Mouse (Mus musculus) hindbrain, embryonic 13.5 days (tissue): Measurements from ENCODE around the gene Srebf2. TPM values are rescaled to one million over a fixed set of nuclear protein-coding genes. Genes with fewer than 3 reads are reported as not detected.

Source experiments
- ATAC-seq: fragments of 200-750 bp; cut with Nextera tagmentation; 2 replicates; pipeline ENCODE4 v1.8.0; 2017; ENCODE audit warnings: moderate TSS enrichment; ENCODE audit not compliant: low FRiP score
- H3K27ac ChIP-seq: fragments of 300-500 bp; sonication (generic); 2 replicates; pipeline ENCODE4 v1.5.1; 2015; ENCODE audit warnings: inconsistent platforms, mild to moderate bottlenecking, moderate library complexity
- H3K27me3 ChIP-seq: fragments of 300-500 bp; sonication (generic); 2 replicates; pipeline ENCODE4 v1.6.1; 2015; ENCODE audit warnings: mild to moderate bottlenecking, inconsistent platforms
- H3K36me3 ChIP-seq: fragments of 300-500 bp; sonication (generic); 2 replicates; pipeline ENCODE4 v1.6.1; 2015; ENCODE audit warnings: mild to moderate bottlenecking, inconsistent platforms
- H3K4me1 ChIP-seq: fragments of 300-500 bp; sonication (generic); replicated peaks from 2 replicates; pipeline ENCODE4 v1.6.1; 2015; ENCODE audit warnings: inconsistent platforms
- H3K4me2 ChIP-seq: fragments of 300-500 bp; sonication (generic); 2 replicates; pipeline ENCODE4 v1.6.1; 2015; ENCODE audit warnings: inconsistent platforms, mild to moderate bottlenecking, moderate library complexity
- H3K4me3 ChIP-seq: fragments of 300-500 bp; sonication (generic); 2 replicates; pipeline ENCODE4 v1.5.1; 2015; ENCODE audit warnings: mild to moderate bottlenecking, inconsistent platforms
- H3K9ac ChIP-seq: fragments of 300-500 bp; sonication (generic); 2 replicates; pipeline ENCODE4 v1.6.1; 2015; ENCODE audit warnings: mild to moderate bottlenecking, inconsistent platforms
- H3K9me3 ChIP-seq: fragments of 300-500 bp; sonication (generic); 2 replicates; pipeline ENCODE4 v1.6.1; 2016; ENCODE audit warnings: inconsistent platforms
- WGBS: fragments of 180-500 bp; shearing (Covaris S2); methylation state at CpG from one replicate; pipeline ENCODE4 v1.1.7; 2015; 5-methylcytosine and 5-hydroxymethylcytosine counted together
- polyA plus RNA-seq: library from polyadenylated mRNA; unstranded; fragments of >200 nt; fragmentation: Nextera tagmentation; extraction: Ambion mirVana; gene quantifications from 2 replicates; pipeline ENCODE4 v1.2.1, GENCODE M21; 2015

Srebf2 gene
- polyA plus RNA-seq, 1 experiment from 2014 or later = 179 TPM

GRCm38 (mm10) chr15:82213222-82213621, 66.2 kb downstream of the Srebf2 start:
- ATAC-seq = no peak
- Histone ChIP-seq H3K27me3 (peaks cover 91% of the 10 kb centered on the region), H3K9ac (no peak overlapping the region), H3K4me1 (peaks cover 45% of the 10 kb centered on the region), H3K4me2 (no peak overlapping the region; the same call in 1 of the 2 replicates), H3K27ac (no peak overlapping the region), H3K9me3 (no peaks in the 10 kb centered on the region), H3K36me3 (no peaks in the 10 kb centered on the region), H3K4me3 (no peak overlapping the region)
- 15% methylated on average over 4 of the region's 4 CpGs for WGBS

GRCm38 (mm10) chr15:82215332-82216046, 68.5 kb downstream of the Srebf2 start:
- H3K27me3 ChIP-seq = peaks cover 70% of the 10 kb centered on the region
- WGBS = 31% methylated on average over 11 of the region's 11 CpGs
- H3K4me3 ChIP-seq = no peak overlapping the region
- no peak overlapping the region for H3K9ac ChIP-seq
- H3K4me2 ChIP-seq = no peak overlapping the region
- peaks cover 43% of the 10 kb centered on the region for H3K4me1 ChIP-seq
- H3K27ac ChIP-seq = no peak overlapping the region
- H3K36me3 ChIP-seq = no peaks in the 10 kb centered on the region
- H3K9me3 ChIP-seq = no peaks in the 10 kb centered on the region
- ATAC-seq = no peak

- Histone ChIP-seq H3K4me2 (no peak overlapping the region), H3K27me3 (peaks cover 69% of the 10 kb centered on the region), H3K9me3 (no peaks in the 10 kb centered on the region), H3K36me3 (no peaks in the 10 kb centered on the region), H3K9ac (no peak overlapping the region), H3K4me1 (peaks cover 50% of the 10 kb centered on the region), H3K4me3 (no peak overlapping the region), H3K27ac (no peak overlapping the region)
- 41% methylated on average over 20 of the region's 20 CpGs for WGBS
- no peak for ATAC-seq
These were observed 69.3 kb downstream of the Srebf2 start for GRCm38 (mm10) chr15:82216142-82216827.

GRCm38 (mm10) chr15:82217039-82217438, 70.1 kb downstream of the Srebf2 start:
- no peak overlapping the region for H3K27ac ChIP-seq
- WGBS = 17% methylated on average over 7 of the region's 7 CpGs
- no peaks in the 10 kb centered on the region for H3K36me3 ChIP-seq
- H3K27me3 ChIP-seq = peaks cover 61% of the 10 kb centered on the region
- H3K9me3 ChIP-seq = no peaks in the 10 kb centered on the region
- H3K4me1 ChIP-seq = peaks cover 44% of the 10 kb centered on the region
- ATAC-seq = no peak
- no peak overlapping the region for H3K4me3 ChIP-seq
- no peak overlapping the region for H3K4me2 ChIP-seq
- H3K9ac ChIP-seq = no peak overlapping the region

GRCm38 (mm10) chr15:82217980-82218379, 71.0 kb downstream of the Srebf2 start:
- ATAC-seq = no peak
- Histone ChIP-seq H3K4me3 (no peak overlapping the region), H3K36me3 (no peaks in the 10 kb centered on the region), H3K9me3 (no peaks in the 10 kb centered on the region), H3K27me3 (peaks cover 56% of the 10 kb centered on the region), H3K4me2 (no peak overlapping the region), H3K27ac (no peak overlapping the region), H3K4me1 (peaks cover 35% of the 10 kb centered on the region), H3K9ac (no peak overlapping the region)
- WGBS = 31% methylated on average over 9 of the region's 9 CpGs

GRCm38 (mm10) chr15:82218778-82219666, 72.0 kb downstream of the Srebf2 start:
- no peak overlapping the region for H3K9ac ChIP-seq
- no peak overlapping the region for H3K4me3 ChIP-seq
- no peaks in the 10 kb centered on the region for H3K9me3 ChIP-seq
- H3K4me1 ChIP-seq = peaks cover 38% of the 10 kb centered on the region
- no peak overlapping the region for H3K27ac ChIP-seq
- 80% methylated on average over 26 of the region's 26 CpGs for WGBS
- no peak for ATAC-seq
- H3K4me2 ChIP-seq = no peak overlapping the region
- peaks cover 51% of the 10 kb centered on the region for H3K27me3 ChIP-seq
- no peaks in the 10 kb centered on the region for H3K36me3 ChIP-seq

GRCm38 (mm10) chr15:82220003-82220675, 73.2 kb downstream of the Srebf2 start:
- WGBS = 58% methylated on average over 11 of the region's 12 CpGs
- Histone ChIP-seq H3K9me3 (no peaks in the 10 kb centered on the region), H3K27me3 (peaks cover 53% of the 10 kb centered on the region), H3K4me3 (no peak overlapping the region), H3K4me1 (peaks cover 48% of the 10 kb centered on the region), H3K36me3 (no peaks in the 10 kb centered on the region), H3K9ac (no peak overlapping the region), H3K27ac (no peak overlapping the region), H3K4me2 (no peak overlapping the region)
- ATAC-seq = no peak

- no peak overlapping the region for H3K27ac ChIP-seq
- no peaks in the 10 kb centered on the region for H3K9me3 ChIP-seq
- H3K9ac ChIP-seq = peak overlapping the region; percentile 24; the same call in 1 of the 2 replicates
- no peak for ATAC-seq
- no peaks in the 10 kb centered on the region for H3K36me3 ChIP-seq
- no peak overlapping the region for H3K4me2 ChIP-seq
- H3K4me1 ChIP-seq = peaks cover 38% of the 10 kb centered on the region
- H3K27me3 ChIP-seq = peaks cover 51% of the 10 kb centered on the region
- H3K4me3 ChIP-seq = no peak overlapping the region
- WGBS = 69% methylated on average over 14 of the region's 14 CpGs
These were observed 74.3 kb downstream of the Srebf2 start for GRCm38 (mm10) chr15:82221104-82221860.

GRCm38 (mm10) chr15:82223251-82223650, 76.3 kb downstream of the Srebf2 start:
- WGBS = 66% methylated on average over 7 of the region's 7 CpGs
- Histone ChIP-seq H3K36me3 (no peaks in the 10 kb centered on the region), H3K4me2 (no peak overlapping the region)

GRCm38 (mm10) chr15:82223657-82224601, 76.9 kb downstream of the Srebf2 start, which contains the start of gene Tnfrsf13c:
TSS of gene Tnfrsf13c (minus strand) at chr15:82224369.
- Histone ChIP-seq H3K4me3 (peak within 1 kb of the TSS; percentile 34), H3K27ac (no peak within 1 kb of the TSS), H3K4me1 (peaks cover 27% of the 10 kb centered on the region), H3K36me3 (no peaks in the 10 kb centered on the region), H3K9me3 (no peaks in the 10 kb centered on the region), H3K4me2 (peak within 1 kb of the TSS; percentile 64), H3K9ac (peak within 1 kb of the TSS; percentile 71), H3K27me3 (peaks cover 37% of the 10 kb centered on the region)
- peak; percentile 59 for ATAC-seq
- WGBS = under 1% methylated on average over 43 of the region's 44 CpGs

More at GRCm38 (mm10) chr15:82223251-82223650, 76.3 kb downstream of the Srebf2 start:
- peaks cover 37% of the 10 kb centered on the region for H3K27me3 ChIP-seq
- no peak overlapping the region for H3K27ac ChIP-seq
- peaks cover 27% of the 10 kb centered on the region for H3K4me1 ChIP-seq
- H3K4me3 ChIP-seq = no peak overlapping the region
- H3K9ac ChIP-seq = no peak overlapping the region
- no peaks in the 10 kb centered on the region for H3K9me3 ChIP-seq
- no peak for ATAC-seq
